Mouse (Mus musculus) neural tube, embryonic 12.5 days (tissue): ENCODE measurements around the gene Ccdc65. TPM values are rescaled to one million over a fixed set of nuclear protein-coding genes. Genes with fewer than 3 reads are reported as not detected.
"Not testable (repeated sequence)": the region's sequence is repeated elsewhere in the genome, so short reads cannot be mapped to it uniquely, and the experiment has no call there.

ENCODE experiments used
- ATAC-seq: fragments of 200-750 bp; cut with Nextera tagmentation; 2 replicates; pipeline ENCODE4 v1.8.0; 2017; ENCODE audit warnings: low read depth, mild to moderate bottlenecking, moderate TSS enrichment, moderate library complexity; ENCODE audit not compliant: low FRiP score
- H3K27ac ChIP-seq: fragments of 300-500 bp; sonication (generic); 2 replicates; pipeline ENCODE4 v1.5.1; 2016
- H3K27me3 ChIP-seq: fragments of 300-500 bp; sonication (generic); replicated peaks from 2 replicates; pipeline ENCODE4 v1.6.1; 2016; ENCODE audit warnings: mild to moderate bottlenecking
- H3K36me3 ChIP-seq: fragments of 300-500 bp; sonication (generic); 2 replicates; pipeline ENCODE4 v1.6.1; 2016; ENCODE audit warnings: mild to moderate bottlenecking
- H3K4me1 ChIP-seq: fragments of 300-500 bp; sonication (generic); 2 replicates; pipeline ENCODE4 v1.6.1; 2016
- H3K4me2 ChIP-seq: fragments of 300-500 bp; sonication (generic); replicated peaks from 2 replicates; pipeline ENCODE4 v1.6.1; 2016; ENCODE audit warnings: mild to moderate bottlenecking
- H3K4me3 ChIP-seq: fragments of 300-500 bp; sonication (generic); 2 replicates; pipeline ENCODE4 v1.5.1; 2016
- H3K9ac ChIP-seq: fragments of 300-500 bp; sonication (generic); 2 replicates; pipeline ENCODE4 v1.6.1; 2016; ENCODE audit warnings: mild to moderate bottlenecking
- H3K9me3 ChIP-seq: fragments of 300-500 bp; sonication (generic); 2 replicates; pipeline ENCODE4 v1.6.1; 2016; ENCODE audit warnings: mild to moderate bottlenecking
- WGBS: fragments of 180-500 bp; shearing (Covaris S2); methylation state at CpG from one replicate; pipeline ENCODE4 v1.1.7; 2016; 5-methylcytosine and 5-hydroxymethylcytosine counted together
- polyA plus RNA-seq: library from polyadenylated mRNA; unstranded; fragments of >200 nt; fragmentation: Nextera tagmentation; extraction: Ambion mirVana; gene quantifications from 2 replicates; pipeline ENCODE4 v1.2.1, GENCODE M21; 2016

Ccdc65 gene
- polyA plus RNA-seq, 1 experiment from 2014 or later: 2.3 TPM

GRCm38 (mm10) chr15:98729791-98730545 lies 22.0 kb downstream of the Ccdc65 start:
- no peak for ATAC-seq
- Histone ChIP-seq H3K9me3 (no peaks in the 10 kb centered on the region), H3K27ac (no peak overlapping the region), H3K4me3 (no peak overlapping the region), H3K4me1 (peaks cover 19% of the 10 kb centered on the region), H3K36me3 (no peaks in the 10 kb centered on the region), H3K4me2 (no peak overlapping the region), H3K27me3 (peaks cover 9% of the 10 kb centered on the region; the same call in 1 of the 2 replicates), H3K9ac (no peak overlapping the region)
- 67% methylated on average over 7 of the region's 7 CpGs for WGBS

GRCm38 (mm10) chr15:98730790-98731189 lies 22.8 kb downstream of the Ccdc65 start:
- ATAC-seq: no peak
- H3K36me3 ChIP-seq: peaks cover 2% of the 10 kb centered on the region
- H3K9me3 ChIP-seq: no peaks in the 10 kb centered on the region
- no peak overlapping the region for H3K27ac ChIP-seq
- no peak overlapping the region for H3K4me3 ChIP-seq
- H3K9ac ChIP-seq: no peak overlapping the region
- peaks cover 9% of the 10 kb centered on the region; the same call in 1 of the 2 replicates for H3K27me3 ChIP-seq
- WGBS: 86% methylated on average over 6 of the region's 6 CpGs
- H3K4me1 ChIP-seq: peaks cover 19% of the 10 kb centered on the region
- no peak overlapping the region for H3K4me2 ChIP-seq

DNA sequence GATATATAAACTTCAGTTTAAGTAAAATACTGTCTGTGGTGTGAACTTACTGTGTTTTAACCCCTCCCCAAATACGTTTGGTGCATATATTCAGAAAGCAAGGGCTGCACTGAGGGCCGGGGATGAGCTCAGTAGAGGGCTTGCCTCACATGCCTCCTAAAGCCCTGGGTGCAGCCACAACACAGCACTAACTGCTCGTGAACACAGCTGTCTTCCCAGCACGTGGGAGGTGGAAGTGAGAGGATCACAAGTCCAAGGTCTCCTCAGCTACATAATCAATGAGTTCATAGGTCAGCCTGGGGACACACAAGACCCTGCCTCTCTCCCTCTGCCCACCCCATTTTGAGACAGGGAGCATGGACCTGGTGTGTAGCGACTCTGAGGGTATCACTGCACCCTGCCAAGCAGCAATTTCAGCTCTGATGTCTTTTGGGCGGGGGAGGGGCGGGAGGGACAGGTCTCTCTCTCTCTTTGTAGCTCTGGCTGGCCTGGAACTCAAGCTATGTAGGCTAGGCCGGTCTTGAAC lies 24.1 kb downstream of the Ccdc65 start:
- Histone ChIP-seq H3K4me2 (no peak overlapping the region), H3K4me1 (peaks cover 14% of the 10 kb centered on the region), H3K27me3 (no peaks in the 10 kb centered on the region), H3K36me3 (peaks cover 15% of the 10 kb centered on the region), H3K4me3 (no peak overlapping the region), H3K27ac (no peak overlapping the region), H3K9me3 (no peaks in the 10 kb centered on the region), H3K9ac (no peak overlapping the region)
- ATAC-seq: no peak
- whole genome bisulfite sequencing: 60% methylated on average over 8 of the region's 8 CpGs

DNA sequence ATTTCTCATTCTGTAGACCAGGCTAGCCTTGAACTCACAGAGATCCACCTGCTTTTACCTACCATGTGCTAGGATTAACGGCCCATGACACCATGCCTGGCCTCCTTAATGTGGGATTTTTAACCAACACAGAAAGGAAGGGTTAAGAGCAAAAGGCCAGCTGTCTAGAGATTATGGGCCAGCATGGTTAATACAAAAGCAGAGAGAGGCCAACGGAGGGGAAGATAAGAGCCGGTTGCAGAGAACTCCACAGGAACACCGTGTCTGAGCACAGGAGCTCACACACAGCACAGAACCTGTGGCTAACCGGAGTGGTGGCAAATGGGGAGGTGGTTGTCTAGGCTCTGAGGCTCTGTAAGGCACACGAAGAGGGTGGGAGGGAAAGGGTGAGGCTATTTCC lies 25.4 kb downstream of the Ccdc65 start:
- H3K4me1 ChIP-seq: 0 out of 2 replicates have a peak, but pooled peaks cover 1% of the 10 kb centered on the region
- H3K27me3 ChIP-seq: no peaks in the 10 kb centered on the region
- WGBS: 79% methylated on average over 6 of the region's 6 CpGs
- H3K27ac ChIP-seq: no peak overlapping the region
- no peak overlapping the region for H3K4me2 ChIP-seq
- no peak overlapping the region for H3K9ac ChIP-seq
- H3K4me3 ChIP-seq: no peak overlapping the region
- H3K36me3 ChIP-seq: peaks cover 27% of the 10 kb centered on the region
- no peak for ATAC-seq
- no peaks in the 10 kb centered on the region for H3K9me3 ChIP-seq

- Histone ChIP-seq H3K4me1 (no peaks in the 10 kb centered on the region), H3K9me3 (no peaks in the 10 kb centered on the region), H3K36me3 (peaks cover 34% of the 10 kb centered on the region), H3K27me3 (no peaks in the 10 kb centered on the region), H3K9ac (no peak overlapping the region), H3K4me3 (no peak overlapping the region), H3K4me2 (no peak overlapping the region), H3K27ac (no peak overlapping the region)
- 89% methylated on average over 5 of the region's 5 CpGs for WGBS
- ATAC-seq: no peak
Observed at GRCm38 (mm10) chr15:98733976-98734566, 26.1 kb downstream of the Ccdc65 start.

- Histone ChIP-seq H3K27me3 (no peaks in the 10 kb centered on the region), H3K36me3 (peaks cover 58% of the 10 kb centered on the region), H3K4me1 (no peaks in the 10 kb centered on the region), H3K9ac (no peak overlapping the region), H3K4me2 (no peak overlapping the region), H3K9me3 (no peaks in the 10 kb centered on the region), H3K4me3 (no peak overlapping the region), H3K27ac (no peak overlapping the region)
- 93% methylated on average over 10 of the region's 10 CpGs for WGBS
- no peak for ATAC-seq
Observed at GRCm38 (mm10) chr15:98736521-98736920, 28.5 kb downstream of the Ccdc65 start.

DNA sequence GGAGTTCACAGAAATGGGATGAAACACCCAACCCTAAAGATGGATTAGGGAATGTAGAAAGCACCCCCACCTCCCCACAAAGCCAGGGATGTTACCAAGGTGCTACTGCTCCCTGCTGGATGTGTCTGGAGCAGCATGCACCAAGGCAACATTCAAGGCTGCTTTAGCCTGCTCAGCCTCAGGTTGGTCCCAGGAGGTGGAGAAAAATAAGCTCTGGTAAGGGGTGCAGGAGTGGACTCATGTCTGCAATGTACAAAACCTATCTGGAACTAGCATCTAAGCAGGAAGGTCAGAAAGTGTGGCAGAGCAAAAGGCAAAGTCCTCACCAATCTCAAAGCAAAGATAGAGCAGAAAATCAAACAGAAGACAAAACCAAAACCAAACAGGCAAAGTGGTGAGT lies 29.9 kb downstream of the Ccdc65 start:
- no peaks in the 10 kb centered on the region for H3K4me1 ChIP-seq
- H3K27me3 ChIP-seq: no peaks in the 10 kb centered on the region
- no peak overlapping the region for H3K4me3 ChIP-seq
- peaks cover 68% of the 10 kb centered on the region for H3K36me3 ChIP-seq
- H3K4me2 ChIP-seq: no peak overlapping the region
- H3K9ac ChIP-seq: no peak overlapping the region
- no peak overlapping the region for H3K27ac ChIP-seq
- ATAC-seq: no peak
- no peaks in the 10 kb centered on the region for H3K9me3 ChIP-seq

DNA sequence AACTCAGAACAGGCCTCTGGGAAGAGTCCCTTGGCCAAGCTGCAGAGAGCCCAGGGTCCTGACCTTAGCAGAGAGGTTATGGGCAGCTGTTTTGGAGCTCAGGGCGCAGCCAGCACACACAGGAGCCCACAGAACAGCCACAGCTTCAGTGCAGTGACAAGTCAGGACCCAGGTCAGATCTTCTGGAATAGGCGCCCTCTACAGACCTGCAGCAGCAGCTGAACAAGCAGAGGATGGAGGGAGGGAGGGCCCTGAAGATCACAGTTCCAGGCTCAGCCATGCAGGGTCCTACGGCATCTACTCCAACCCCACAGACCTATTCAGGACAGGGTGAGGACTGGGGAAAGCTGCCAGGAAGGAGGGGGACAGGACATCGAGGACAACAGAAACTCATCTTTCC lies 30.8 kb downstream of the Ccdc65 start:
- 64% methylated on average over 4 of the region's 4 CpGs for WGBS
- no peak overlapping the region for H3K4me2 ChIP-seq
- no peak overlapping the region for H3K4me3 ChIP-seq
- H3K36me3 ChIP-seq: peaks cover 72% of the 10 kb centered on the region
- no peak overlapping the region for H3K9ac ChIP-seq
- H3K27ac ChIP-seq: no peak overlapping the region
- ATAC-seq: no peak
- H3K27me3 ChIP-seq: no peaks in the 10 kb centered on the region
- H3K9me3 ChIP-seq: no peaks in the 10 kb centered on the region
- H3K4me1 ChIP-seq: no peaks in the 10 kb centered on the region

DNA sequence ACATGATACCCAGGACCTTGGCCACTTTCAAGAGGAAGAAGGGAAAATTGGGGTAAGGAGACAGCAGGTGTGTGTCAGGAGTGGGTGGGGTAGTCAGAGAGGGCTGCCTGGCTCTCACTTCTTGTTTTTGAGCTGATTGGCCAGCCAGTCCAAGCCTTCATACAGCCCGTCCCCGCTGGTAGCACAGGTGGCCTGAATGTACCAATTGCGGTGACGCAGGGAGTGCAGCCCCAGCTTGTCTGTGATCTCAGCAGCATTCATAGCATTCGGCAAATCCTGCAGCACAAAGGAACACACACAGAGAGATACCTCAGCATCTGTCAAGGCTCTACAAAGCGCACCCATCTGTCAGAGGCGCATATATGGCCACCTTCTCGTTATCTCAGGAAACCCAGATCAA lies 32.2 kb downstream of the Ccdc65 start:
- ATAC-seq: no peak
- Histone ChIP-seq H3K9me3 (no peaks in the 10 kb centered on the region), H3K36me3 (peaks cover 75% of the 10 kb centered on the region), H3K27ac (no peak overlapping the region), H3K9ac (no peak overlapping the region), H3K27me3 (no peaks in the 10 kb centered on the region), H3K4me2 (no peak overlapping the region), H3K4me3 (no peak overlapping the region), H3K4me1 (no peaks in the 10 kb centered on the region)
- 90% methylated on average over 8 of the region's 8 CpGs for WGBS

GRCm38 (mm10) chr15:98742766-98743428 lies 34.9 kb downstream of the Ccdc65 start:
- ATAC-seq: no peak
- Histone ChIP-seq H3K27me3 (no peaks in the 10 kb centered on the region), H3K9ac (no peak overlapping the region), H3K9me3 (no peaks in the 10 kb centered on the region), H3K4me3 (no peak overlapping the region), H3K4me1 (no peaks in the 10 kb centered on the region), H3K27ac (no peak overlapping the region), H3K4me2 (no peak overlapping the region), H3K36me3 (peaks cover 52% of the 10 kb centered on the region)
- 89% methylated on average over 8 of the region's 8 CpGs for WGBS

DNA sequence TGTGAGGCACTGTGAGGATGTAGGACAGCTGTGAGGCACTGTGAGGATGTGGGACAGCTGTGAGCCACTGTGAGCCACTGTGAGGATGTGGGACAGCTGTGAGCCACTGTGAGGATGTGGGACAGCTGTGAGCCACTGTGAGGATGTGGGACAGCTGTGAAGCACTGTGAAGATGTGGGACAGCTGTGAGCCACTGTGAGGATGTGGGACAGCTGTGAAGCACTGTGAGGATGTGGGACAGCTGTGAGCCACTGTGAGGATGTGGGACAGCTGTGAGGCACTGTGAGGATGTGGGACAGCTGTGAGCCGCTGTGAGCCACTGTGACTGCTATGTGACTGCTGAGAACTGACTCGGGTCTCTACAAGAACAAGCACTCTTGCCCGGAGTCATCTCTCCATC lies 35.9 kb downstream of the Ccdc65 start:
- peaks cover 44% of the 10 kb centered on the region for H3K36me3 ChIP-seq
- H3K4me3 ChIP-seq: not testable (repeated sequence)

DNA sequence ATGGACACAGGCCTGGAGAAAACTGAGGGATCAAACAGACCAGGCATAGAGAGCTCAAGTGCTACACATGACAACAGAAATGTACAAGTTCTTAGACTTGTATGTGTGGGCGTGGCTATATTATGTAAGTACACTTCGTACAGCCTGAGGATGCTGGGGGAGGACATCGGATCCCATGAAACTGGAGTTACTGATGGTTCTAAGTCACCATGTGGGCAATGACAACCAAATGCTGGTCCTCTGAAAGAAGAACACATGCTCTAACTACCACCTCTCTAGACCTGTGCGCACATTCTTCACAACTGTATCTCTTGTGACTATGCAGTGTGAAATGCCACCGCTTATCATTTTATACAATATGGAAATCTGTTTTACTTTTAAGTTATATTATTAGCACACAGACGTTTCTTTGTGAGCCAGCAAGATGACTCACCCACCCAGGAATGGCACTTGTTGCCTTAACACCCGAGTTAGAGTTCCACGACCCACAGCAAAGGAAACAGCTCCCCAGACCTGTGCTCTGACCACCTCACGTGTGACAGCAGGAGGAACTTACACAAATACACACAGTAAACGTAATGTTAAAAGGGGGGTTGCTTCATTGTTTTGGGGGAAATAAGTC lies 38.4 kb downstream of the Ccdc65 start:
- 89% methylated on average over 10 of the region's 10 CpGs for WGBS
- Histone ChIP-seq H3K27ac (no peak overlapping the region), H3K9me3 (no peaks in the 10 kb centered on the region), H3K9ac (no peak overlapping the region), H3K4me3 (no peak overlapping the region), H3K27me3 (no peaks in the 10 kb centered on the region), H3K4me2 (no peak overlapping the region), H3K4me1 (no peaks in the 10 kb centered on the region), H3K36me3 (peaks cover 18% of the 10 kb centered on the region)
- no peak for ATAC-seq

More for the DNA sequence above, 35.9 kb downstream of the Ccdc65 start:
- H3K4me1 ChIP-seq, H3K4me2 ChIP-seq, H3K9me3 ChIP-seq, H3K9ac ChIP-seq, H3K27me3 ChIP-seq, H3K27ac ChIP-seq, ATAC-seq: not testable (repeated sequence)
- WGBS: 83% methylated on average over 3 of the region's 3 CpGs
